Mouse (Mus musculus) heart, postnatal 14 days (tissue): ENCODE measurements around the gene Rpl18. TPM values are rescaled to one million over a fixed set of nuclear protein-coding genes. Genes with fewer than 3 reads are reported as not detected.

Experiments
- DNase-seq, 2 experiments: peaks; one replicate each; pipeline ENCODE4 v3.0.0; 2021 to 2022
- intact Hi-C: fragments of 180-260 bp; cut with DNase I; formaldehyde crosslinking; loops from one replicate; pipeline ENCODE4 v1.15.1; 2025
- total RNA-seq, 2 experiments: library from RNA; stranded (reverse); gene quantifications; 2 replicates each; pipeline ENCODE4 v1.2.3; 2021

The Rpl18 gene
- total RNA-seq, 2 experiments from 2014 or later, result 552 to 626 TPM

DNA sequence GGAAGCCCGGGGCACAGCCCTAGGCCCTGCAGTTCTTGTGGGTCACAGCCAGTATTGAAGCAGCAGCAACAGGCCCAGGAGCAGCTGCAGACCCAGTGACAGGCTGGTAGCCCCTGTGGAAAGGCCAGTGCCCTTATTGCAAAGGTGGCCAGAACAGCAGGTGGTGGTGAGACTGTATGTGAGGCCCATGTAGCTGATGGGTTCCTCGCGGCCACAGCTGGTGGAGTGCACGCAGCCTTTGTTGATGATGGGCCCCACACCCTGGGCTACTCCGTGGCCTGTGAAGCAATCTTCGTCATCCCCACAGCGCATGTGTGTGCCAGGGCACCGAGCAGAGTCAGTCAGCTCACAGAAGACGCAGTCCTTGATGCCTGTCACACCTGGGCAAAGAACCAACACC lies 9.9 kb downstream of the Rpl18 start:
- DNase-seq, result no peak
- intact Hi-C loops, result no loop called here

DNA sequence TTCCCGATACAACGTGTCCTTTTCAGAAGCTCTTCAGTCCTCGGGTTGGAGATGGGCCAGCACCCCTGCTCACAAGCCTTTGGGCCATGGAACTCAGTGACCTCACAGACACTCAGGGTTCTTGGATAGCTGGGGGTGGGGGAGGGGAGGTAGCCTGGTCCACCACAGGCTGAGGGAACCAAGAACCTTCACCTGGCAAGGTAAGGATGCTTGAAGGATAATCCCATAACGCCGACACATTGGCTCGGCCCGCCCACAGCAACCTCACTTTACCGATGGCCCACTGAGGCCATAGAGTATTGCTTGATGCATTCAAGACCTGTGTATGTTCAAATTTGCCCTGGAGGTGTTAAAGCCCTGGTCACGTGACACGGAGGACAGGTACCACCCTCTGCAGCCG lies 10.5 kb downstream of the Rpl18 start, which contains the start of gene Spaca4:
Spaca4 (minus strand) TSS at position 101 of the 400 bp plus-strand sequence.
- no peak for DNase-seq
- intact Hi-C loops, result no loop called here

DNA sequence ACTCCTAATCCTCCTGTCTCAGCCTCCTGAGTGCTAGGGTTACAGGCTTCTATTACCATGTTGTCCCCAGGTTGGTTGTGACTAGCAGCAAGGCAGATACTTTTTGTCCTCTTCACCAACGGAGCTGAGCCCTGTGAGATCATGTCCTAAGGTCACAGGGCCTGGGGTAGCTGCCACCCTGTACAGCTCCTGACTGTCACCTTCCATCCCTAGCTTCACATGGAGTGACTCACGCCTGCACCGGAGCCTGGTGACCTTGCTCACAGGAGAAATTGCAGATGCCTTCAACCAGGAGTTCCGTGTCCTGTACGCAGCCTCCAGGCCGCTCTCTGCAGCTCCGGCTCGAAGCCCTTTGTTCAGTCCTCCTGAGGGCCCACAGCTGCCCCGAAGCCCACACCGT lies 11.2 kb downstream of the Rpl18 start:
- intact Hi-C loops, result no loop called here

DNA sequence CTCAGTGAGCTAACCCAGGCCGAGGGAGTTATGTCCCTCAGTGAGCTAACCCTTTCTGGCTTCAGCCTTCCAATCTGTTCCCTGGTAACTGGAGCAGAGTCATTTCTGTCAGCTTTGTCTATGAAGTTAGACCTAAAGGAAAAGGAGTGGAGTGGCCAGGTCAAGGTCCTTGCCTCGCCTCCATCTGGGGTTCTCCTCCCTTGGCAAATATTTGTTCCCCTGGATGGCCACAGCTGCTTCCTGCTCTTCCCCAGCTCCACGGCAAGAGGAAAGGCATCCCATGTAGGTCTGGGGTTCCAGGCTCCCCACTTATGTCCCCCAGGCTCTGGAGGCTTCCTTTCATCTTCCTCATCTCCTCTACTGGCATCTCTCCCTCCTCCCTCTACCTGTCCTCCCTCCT lies 12.4 kb downstream of the Rpl18 start:
- intact Hi-C loops, result no loop called here
- no peak for DNase-seq

More for the DNA sequence above, 11.2 kb downstream of the Rpl18 start:
- no peak for DNase-seq

DNA sequence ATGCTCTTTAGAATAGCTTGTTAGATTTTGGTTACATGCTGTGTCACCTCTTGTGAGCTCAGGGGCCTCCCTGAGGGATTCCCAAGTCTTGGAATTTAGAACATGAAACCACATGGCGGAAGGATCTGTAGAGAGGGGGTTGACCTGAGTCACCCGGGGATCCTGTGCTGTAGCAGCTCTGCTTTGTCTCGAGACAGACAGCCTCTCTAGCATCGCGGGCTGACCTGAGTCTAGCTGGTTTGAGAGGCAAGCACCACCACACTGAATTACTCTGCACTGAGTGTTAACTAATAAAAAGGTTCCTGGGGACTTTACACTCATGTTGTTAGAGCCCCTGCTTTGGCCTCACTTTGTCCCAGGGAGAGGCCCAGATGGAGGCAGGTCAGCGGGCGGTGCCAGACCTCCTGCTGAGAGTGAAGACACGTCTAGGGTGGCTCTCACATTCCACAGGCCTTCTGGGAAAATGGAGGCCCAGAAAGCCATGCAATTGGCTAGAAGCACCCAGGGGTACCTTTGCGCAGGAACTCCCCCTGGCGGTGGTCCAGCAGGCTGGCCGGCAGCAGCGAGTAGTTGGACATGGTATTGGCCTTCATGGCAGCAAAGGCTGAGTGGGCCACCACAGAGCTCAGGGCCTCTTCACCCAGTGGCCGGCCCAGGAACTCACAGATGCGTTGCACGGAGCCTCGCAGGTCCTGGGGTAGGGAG lies 15.6 kb downstream of the Rpl18 start:
- DNase-seq, result peak in 1 of 2 experiments; percentile 53
- intact Hi-C loops, result no loop called here

DNA sequence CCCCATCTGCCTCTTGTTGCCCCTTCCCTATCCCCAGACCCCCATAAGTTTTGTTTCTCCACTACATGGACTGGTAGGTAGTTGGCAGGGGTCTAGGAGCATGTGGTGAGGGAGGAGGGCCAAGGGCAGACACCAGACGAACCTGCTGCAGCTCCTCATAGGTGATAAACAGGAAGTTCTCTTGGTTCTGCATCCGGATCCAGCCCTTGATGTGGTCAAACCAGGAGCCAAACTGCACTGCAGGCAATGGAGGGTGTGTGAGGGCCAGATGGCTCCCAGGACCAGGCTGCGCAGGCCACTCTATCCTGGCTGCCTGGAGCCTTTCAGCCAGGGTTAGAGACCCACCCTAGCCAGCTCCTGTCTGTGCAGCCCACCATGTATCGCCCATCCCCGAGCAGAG lies 18.2 kb downstream of the Rpl18 start:
- intact Hi-C loops, result no loop called here
- no peak for DNase-seq

DNA sequence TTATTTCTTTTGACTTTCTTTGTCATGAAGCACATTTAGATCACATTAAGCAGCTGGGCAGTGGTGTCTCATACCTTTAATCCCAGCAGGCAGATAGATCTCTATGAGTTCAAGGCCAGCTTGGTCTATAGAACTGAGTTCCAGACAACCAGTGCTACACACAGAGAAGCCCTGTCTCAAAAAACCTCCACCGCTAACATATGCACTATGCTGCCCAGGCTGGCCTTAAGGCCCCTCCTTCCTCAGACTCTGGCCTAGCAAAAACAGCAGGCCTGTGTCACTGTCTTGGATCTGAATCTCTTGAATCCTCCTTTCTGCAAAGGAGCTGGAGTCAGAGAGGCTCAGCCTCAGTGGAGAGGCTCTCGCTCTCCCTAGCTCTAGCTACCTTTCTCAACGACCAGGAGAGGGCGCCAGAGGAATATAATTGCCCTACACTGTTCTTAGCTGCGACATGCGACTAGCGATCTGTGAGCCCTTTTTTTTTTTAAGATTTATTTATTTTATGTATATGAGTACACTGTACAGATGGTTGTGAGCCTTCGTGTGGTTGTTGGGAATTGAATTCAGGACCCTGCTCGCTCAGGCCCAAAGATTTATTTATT lies 24.0 kb downstream of the Rpl18 start:
- intact Hi-C loops, result loop anchor here (1.0 to 2.0 kb wide), 3 partner anchors 62 to 270 kb away; no protein-coding TSS in a partner anchor
- DNase-seq, result peak; percentile 83 to 88

DNA sequence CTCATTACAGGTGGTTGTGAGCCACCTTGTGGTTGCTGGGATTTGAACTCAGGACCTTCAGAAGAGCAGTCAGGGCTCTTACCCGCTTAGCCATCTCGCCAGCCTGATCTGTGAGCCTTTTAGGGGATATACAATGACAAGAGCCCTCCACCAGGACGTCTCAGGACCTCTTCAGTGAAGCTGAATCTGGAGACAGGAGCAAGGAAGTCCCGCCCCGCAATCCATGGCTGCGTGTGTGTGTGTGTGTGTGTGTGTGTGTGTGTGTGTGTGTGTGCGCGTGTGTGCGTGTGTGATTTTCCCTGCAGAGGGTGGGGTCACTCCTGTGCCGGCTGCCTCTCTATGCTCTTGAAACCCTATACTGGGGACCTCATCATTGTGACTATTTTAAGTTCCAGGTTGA lies 24.6 kb downstream of the Rpl18 start:
- DNase-seq, result no peak
- intact Hi-C loops, result loop anchor here (1.0 to 2.0 kb wide), 3 partner anchors 61 to 269 kb away; no protein-coding TSS in a partner anchor

DNA sequence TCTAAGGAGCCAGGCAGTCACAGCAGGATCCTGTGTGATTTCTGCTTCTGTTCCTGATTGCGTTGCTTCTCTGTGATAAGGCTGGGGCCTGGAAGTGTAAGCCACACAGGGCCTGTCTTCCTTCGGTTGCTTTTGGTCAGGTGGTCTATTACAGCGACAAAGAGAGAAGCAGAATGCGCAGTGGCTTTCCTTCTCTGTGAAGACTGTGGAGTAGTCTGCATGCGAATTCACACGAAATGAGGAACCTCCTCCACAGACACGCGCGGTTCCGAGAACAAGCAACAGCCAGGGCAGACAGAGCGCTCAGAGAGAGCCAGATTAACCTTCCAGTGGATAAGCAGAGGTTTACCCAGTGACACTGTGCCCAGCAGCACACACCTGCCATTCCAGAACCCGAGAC lies 26.1 kb downstream of the Rpl18 start:
- DNase-seq, result no peak
- intact Hi-C loops, result no loop called here

DNA sequence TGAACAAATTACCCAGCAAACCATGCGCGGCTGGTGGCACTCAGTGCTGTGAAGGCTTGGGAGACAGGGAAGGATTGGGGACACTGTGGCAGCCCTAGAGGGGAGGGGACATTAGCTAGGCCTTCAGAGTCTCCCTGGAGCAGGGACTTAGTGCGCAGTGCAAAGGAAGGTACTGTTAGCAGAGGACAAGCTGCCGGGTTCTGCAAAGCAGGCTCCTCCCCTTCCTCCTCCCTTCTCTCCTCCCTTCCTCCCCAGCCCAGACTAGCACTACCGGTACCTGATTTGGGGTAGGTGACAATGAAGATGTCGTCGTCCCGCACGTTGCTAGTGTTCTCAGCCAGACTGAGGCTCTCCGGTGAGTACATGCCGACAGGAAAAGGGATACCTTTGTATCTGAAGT lies 26.5 kb downstream of the Rpl18 start:
- no peak for DNase-seq
- intact Hi-C loops, result no loop called here

DNA sequence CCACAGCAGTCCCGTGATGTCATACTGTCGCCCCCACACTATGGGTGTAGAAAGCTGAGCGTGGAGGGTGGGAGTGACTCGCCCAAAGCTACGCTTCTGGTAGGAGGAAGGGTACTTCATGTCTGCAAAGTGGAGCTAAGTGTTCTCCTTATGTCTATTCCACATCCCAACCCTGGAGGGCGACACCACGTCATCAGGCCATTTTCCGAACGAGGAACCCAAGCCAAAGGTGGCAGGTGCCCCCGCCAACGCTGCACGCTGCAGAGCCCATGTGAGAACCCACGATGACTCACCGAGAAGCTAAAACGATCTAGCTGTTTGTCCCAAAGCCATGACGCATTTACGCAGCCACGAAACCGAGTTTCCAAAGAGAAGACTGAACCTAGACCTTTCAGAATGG lies 27.1 kb downstream of the Rpl18 start:
- intact Hi-C loops, result no loop called here

DNA sequence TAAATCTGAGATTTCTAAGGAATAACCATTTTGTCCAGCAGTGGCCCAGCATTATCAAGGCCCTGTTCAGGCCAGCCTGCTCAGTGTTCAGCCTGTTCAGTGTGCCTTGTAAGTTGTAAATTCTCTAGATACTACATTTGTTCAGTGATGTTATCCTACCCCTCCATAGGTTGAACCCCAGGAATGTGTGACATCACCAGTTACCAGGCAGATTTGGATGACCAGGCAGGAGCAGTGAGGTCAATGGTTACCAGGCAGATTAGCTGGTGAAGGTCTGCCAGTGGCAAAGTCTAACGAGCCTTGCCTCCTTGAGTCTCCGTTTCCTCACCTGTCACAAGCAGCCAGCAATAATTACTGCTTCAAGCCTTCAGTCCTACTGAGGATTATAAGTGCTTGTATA lies 29.1 kb downstream of the Rpl18 start:
- intact Hi-C loops, result no loop called here

More for the DNA sequence above, 27.1 kb downstream of the Rpl18 start:
- no peak for DNase-seq

DNA sequence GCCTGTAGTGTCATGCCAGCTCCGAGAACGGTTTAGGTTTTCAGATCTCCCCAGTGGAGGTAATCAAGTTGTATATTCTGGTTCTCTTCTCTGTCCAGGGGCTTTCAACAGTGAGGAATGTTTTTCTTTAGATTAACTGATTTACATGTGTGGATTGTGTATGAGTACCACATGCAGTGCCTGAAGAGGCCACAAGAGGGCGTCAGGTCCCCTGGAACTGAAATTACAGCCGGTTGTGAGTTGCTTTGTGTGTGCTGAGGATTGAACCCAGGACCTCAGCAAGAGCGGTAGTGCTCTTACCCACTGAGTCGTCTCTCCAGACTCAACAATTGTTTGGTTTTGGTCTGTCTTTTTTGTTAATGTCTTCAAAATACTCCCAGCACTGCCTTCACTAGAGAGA lies 31.3 kb downstream of the Rpl18 start:
- intact Hi-C loops, result no loop called here
- no peak for DNase-seq

More for the DNA sequence above, 29.1 kb downstream of the Rpl18 start:
- DNase-seq, result peak; percentile 48 to 79

DNA sequence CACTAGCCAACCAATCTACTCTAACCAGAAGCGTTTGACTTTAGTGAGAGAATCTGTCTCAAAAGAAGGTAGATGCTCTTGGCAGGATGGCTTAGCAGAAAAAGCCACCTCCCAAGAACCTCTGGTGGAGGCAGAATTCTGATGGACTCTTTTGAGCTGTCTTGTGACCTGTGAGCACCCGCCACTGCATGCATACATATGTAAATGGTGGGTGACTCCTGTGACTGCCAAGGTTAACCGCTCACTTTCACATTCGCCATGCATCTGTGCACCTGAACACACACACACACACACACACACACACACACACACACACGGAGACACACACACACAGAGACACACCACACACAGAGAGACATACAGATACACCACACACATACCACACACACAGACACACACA lies 32.2 kb downstream of the Rpl18 start:
- DNase-seq, result no peak
- intact Hi-C loops, result no loop called here

DNA sequence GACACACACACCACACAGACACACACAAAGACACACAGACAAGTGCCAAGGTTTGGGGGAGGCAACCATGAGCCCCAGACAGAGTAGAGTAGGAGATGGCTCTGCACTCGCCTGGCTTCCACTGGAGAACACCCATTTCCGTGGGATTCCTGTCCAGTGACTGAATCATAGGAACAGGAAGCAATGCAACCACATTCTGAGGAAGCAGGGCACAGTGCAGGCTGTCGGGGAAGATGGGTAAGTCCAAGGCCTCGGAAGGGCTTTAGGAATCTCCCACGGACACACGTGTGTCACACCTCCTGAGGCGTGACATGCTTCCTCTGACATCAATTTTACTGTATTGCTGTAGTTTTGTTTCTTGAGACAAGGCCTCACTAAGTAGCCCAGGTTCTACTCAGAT lies 32.9 kb downstream of the Rpl18 start:
- DNase-seq, result no peak
- intact Hi-C loops, result no loop called here

DNA sequence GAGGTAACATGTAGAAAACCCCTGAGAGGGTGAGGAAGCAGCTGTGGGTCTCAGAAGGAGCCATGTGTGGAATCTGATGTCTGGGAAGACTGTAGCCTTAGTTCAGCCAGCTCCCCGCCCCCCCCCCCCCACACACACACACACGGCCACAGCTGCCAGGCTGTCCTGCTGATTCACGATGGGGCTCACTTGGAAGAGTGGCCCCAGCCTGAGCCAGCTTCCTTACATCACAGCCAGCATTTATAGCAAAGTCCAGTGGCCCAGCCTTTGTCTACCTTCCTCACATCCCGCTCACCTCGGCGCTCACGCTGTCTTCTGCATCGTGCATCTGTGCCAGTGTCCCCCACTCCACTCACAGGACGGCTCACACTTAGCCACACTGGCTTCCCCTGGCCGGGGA lies 34.1 kb downstream of the Rpl18 start:
- intact Hi-C loops, result no loop called here
- DNase-seq, result no peak

DNA sequence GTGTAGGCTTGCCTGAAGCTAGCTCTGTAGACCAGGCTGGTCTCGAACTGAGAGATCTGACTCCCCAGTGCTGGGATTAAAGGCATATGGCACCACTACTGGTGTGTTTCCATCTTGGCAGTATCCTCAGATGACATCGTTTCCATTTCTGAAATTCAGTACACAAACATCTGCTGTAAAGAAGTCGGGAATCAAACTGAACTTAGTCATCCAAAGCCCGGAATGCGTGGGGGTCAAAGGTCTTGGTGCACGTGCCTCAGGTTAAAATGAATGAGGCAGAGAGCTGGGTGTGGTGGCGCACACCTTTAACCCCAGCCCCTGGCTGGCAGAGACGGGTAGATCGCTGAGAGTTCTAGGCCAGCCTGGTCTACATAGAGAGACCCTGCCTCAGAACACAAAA lies 34.9 kb downstream of the Rpl18 start:
- intact Hi-C loops, result no loop called here
- DNase-seq, result no peak

DNA sequence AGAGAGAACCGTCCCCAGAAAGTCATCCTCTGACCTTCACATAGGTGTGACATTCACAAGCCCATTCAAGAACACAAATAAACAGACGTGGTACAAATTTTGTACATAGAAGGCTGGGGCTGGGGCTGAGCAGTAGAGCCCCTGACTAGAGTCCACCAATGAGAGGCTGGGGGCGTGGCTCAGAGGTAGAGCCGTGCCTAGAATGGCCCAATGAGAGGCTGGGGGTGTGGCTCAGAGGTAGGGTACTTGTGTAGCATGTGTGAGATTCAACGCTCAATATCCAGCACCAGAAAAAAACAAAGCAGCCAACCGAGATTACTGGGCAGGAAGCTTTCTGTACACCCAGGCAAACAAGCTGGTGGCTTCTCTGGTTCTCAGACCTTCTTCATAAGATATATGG lies 40.4 kb downstream of the Rpl18 start:
- intact Hi-C loops, result no loop called here
- no peak for DNase-seq

DNA sequence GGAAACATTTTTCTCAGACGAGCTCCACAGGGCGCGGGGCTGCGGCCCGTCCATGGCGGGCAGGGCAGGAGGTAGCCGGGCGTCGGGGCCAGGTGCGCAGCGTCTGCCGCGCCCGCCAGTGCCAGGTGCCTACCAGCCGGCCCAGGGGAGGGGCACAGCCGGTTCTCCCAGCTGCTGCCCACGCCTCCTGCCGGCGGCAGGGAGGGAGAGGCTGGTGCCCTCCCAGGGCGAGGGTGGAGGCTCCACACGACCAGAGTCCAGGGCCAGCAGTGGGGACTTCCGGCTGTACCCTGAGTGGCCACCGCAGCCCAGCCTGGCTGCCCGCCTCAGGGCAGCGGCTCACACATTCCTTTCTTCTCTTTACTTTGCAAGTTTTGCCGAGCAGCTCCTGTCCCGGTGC lies 44.1 kb downstream of the Rpl18 start:
- intact Hi-C loops, result no loop called here
- DNase-seq, result no peak

DNA sequence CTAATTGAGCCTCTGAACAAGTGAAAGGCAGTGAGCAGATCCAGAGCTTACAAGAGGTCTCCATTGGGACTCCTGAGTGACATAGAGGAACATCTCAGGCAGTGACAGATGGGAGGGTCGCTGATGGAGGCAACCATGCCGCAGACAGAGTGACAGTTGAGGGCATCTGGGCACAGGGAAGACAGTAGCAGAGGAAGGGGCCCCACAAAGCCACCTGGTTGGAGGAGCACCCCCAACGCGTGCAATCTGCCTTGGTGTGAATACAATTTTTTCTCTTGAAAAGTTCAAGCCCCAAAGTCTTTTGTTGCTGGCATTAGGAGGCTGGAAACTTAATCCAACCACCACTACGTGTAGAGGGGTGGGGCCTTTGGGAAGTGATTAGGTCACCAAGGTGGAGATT lies 44.9 kb downstream of the Rpl18 start:
- no peak for DNase-seq
- intact Hi-C loops, result no loop called here

DNA sequence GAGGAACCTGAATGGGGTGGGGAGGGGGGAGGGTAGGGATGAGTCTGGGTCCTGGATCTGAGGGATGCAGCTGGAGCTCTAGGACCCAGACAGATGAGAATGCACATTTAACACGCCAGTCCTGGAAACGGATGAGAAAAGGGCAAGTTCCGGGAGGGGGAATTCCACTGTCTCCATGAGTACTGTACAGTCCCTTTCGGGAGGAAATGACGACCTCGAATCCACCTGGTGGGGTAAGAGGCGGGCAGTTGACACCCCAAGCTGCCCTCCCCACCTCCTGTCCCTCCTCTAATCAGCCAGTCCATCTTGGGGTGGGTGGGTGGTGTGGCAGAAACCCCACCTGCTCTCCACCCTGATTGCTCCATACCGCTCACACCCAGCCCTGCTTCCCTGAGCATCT lies 50.7 kb downstream of the Rpl18 start:
- DNase-seq, result no peak
- intact Hi-C loops, result no loop called here

DNA sequence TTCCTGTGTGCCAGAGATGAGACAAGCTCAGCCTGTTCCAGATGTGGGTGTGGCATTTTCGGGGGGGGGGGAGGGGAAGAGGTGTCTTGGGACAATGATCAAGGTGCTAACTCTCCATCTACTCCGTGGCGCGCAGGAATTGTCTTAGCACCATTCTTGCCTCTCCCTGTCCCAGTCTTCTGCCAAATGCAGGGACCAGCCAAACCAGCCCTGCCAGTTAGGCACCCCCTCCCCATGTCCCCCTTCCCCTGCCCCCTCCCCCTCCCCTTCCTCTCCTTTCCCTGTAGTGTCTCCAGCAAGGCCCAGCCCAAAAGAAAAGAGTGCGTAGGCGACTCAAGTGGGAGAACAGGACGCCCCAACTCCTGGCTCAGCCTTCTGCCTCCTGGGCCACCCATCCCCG lies 51.5 kb downstream of the Rpl18 start:
- intact Hi-C loops, result no loop called here
- DNase-seq, result no peak
